21 mouse cellular contexts compared by ENCODE assay signal in genomic region chr1:181336857-181337256, GRCm38 (mm10). TPM values are rescaled to one million over a fixed set of nuclear protein-coding genes. Genes with fewer than 3 reads are reported as not detected.
DNase-seq lines count a peak whose midpoint lies in the region; ATAC-seq lines count a peak whose summit lies in the region.
"Had no signal": no experiment of that assay in that cellular context is flagged by ENCODE, and none has a peak within 500 bp of the region (broad histone marks: within the 10 kb centered on the region; RNA-seq: fewer than 3 reads in every experiment).

No protein-coding gene starts in this region.

- peak overlapping the region; percentile 34 for H3K27ac ChIP-seq in liver, embryonic 15.5 days (replicated peaks)
- H3K27ac ChIP-seq: embryonic facial prominence, embryonic 10.5 days; heart, embryonic 15.5 days; kidney, embryonic 15.5 days; limb, embryonic 13.5 days; midbrain, embryonic 15.5 days had no signal

- H3K27me3 ChIP-seq in liver, embryonic 15.5 days = peaks cover 14% of the 10 kb centered on the region
- H3K27me3 ChIP-seq: heart, embryonic 15.5 days; kidney, embryonic 15.5 days; limb, embryonic 13.5 days; midbrain, embryonic 15.5 days had no signal

- 72% methylated on average over 6 of the region's 6 CpGs for WGBS in liver, embryonic 15.5 days (ENCODE audit: insufficient replicate concordance)

- peaks cover 54% of the 10 kb centered on the region for H3K4me1 ChIP-seq in liver, embryonic 15.5 days (replicated peaks)
- H3K4me1 ChIP-seq: embryonic facial prominence, embryonic 10.5 days; midbrain, embryonic 15.5 days had no signal

- peak overlapping the region; percentile 47; the same call in 1 of the 2 replicates for H3K4me3 ChIP-seq in liver, embryonic 15.5 days (replicated peaks)
- H3K4me3 ChIP-seq: embryonic facial prominence, embryonic 10.5 days; heart, embryonic 15.5 days; kidney, embryonic 15.5 days; limb, embryonic 13.5 days; midbrain, embryonic 15.5 days had no signal

- peaks cover 7% of the 10 kb centered on the region; the same call in 1 of the 2 replicates for H3K36me3 ChIP-seq in liver, embryonic 15.5 days (replicated peaks)
- H3K36me3 ChIP-seq: embryonic facial prominence, embryonic 10.5 days; heart, embryonic 15.5 days; kidney, embryonic 15.5 days; limb, embryonic 13.5 days; midbrain, embryonic 15.5 days had no signal

- H3K9ac ChIP-seq in liver, embryonic 15.5 days = no peak overlapping the region
- H3K9ac ChIP-seq: heart, embryonic 15.5 days; kidney, embryonic 15.5 days; limb, embryonic 13.5 days; midbrain, embryonic 15.5 days had no signal

- DNase-seq in kidney, postnatal 10 days = peak; percentile 16
- no peak for DNase-seq in kidney, adult 18-20 months
- peak; percentile 21 for DNase-seq in thymus, postnatal 0 days (ENCODE audit: low spot score)
- DNase-seq in thymus, adult 18-20 months = no peak
- no peak for DNase-seq in adrenal gland, adult 2 months
- no peak for DNase-seq in right cerebral cortex, postnatal 25 days
- DNase-seq: cerebellum, postnatal 14 days; heart, adult 18-20 months; lung, postnatal 10 days; right cerebral cortex, adult 18-20 months; spleen, adult 18-20 months had no signal

- H3K9me3 ChIP-seq in liver, embryonic 15.5 days (replicated peaks) = 0 out of 2 replicates have a peak, but pooled peaks cover 8% of the 10 kb centered on the region
- H3K9me3 ChIP-seq: embryonic facial prominence, embryonic 10.5 days; heart, embryonic 15.5 days; kidney, embryonic 15.5 days; limb, embryonic 13.5 days; midbrain, embryonic 15.5 days had no signal

- ATAC-seq in liver, embryonic 15.5 days (ENCODE audit: insufficient read depth) = no peak
- ATAC-seq: forebrain, embryonic 16.5 days; inflammation-experienced regulatory T-cells, adult 6 months; midbrain, embryonic 15.5 days had no signal

- peak overlapping the region; percentile 59; the same call in 1 of the 2 replicates for H3K4me2 ChIP-seq in liver, embryonic 15.5 days
- H3K4me2 ChIP-seq: heart, embryonic 15.5 days; kidney, embryonic 15.5 days; limb, embryonic 13.5 days; midbrain, embryonic 15.5 days had no signal

RNA-seq across cellular contexts. Expression of gene Cnih3, which starts 15.6 kb away (rescaled TPM):
- polyA plus RNA-seq in thymus, postnatal 0 days (2015; fragmentation: Nextera tagmentation; extraction: Ambion mirVana) = 0.10 TPM in 1 of 2 replicates, not detected in the other
- polyA plus RNA-seq in liver, embryonic 15.5 days (2015; fragmentation: Nextera tagmentation; extraction: Ambion mirVana) = 0.03 TPM in 1 of 2 replicates, not detected in the other
- total RNA-seq in adrenal gland, adult 2 months (2021) = not detected
- polyA plus RNA-seq in adrenal gland, adult 2 months (2012; rRNA removed) = 0.03 TPM in 1 of 2 replicates, not detected in the other
- total RNA-seq: gastrocnemius, adult 18-20 months; heart, adult 18-20 months; megakaryocyte, adult 5-6 weeks had no signal
- polyA plus RNA-seq: inflammation-experienced regulatory T-cells, adult 6 months had no signal

Comparison
In these comparisons a context has a peak if more than half of its experiments do, and no peak if none do; other contexts are left out.
1. DNase-seq: peak in kidney, postnatal 10 days (single experiment) and thymus, postnatal 0 days (single experiment); none in kidney, adult 18-20 months (single experiment), thymus, adult 18-20 months (0 of 2), adrenal gland, adult 2 months (single experiment) and right cerebral cortex, postnatal 25 days (single experiment).